Mouse (Mus musculus) Patski (cell line): ENCODE data around the gene Itga2. TPM values are rescaled to one million over a fixed set of nuclear protein-coding genes. Genes with fewer than 3 reads are reported as not detected.

ENCODE experiments used
- ATAC-seq: fragments of 100-300 bp; one replicate; pipeline ENCODE4 v1.8.0; 2021
- CTCF ChIA-PET: fragments of 350-600 bp; sonication (Branson Sonifier 250); formaldehyde crosslinking; loops from one replicate; lab custom pipeline; 2022; ENCODE audit warnings: inconsistent platforms; lab: Charles Lee
- POLR2A ChIA-PET: fragments of 350-600 bp; sonication (Branson Sonifier 250); formaldehyde crosslinking; loops from one replicate; lab custom pipeline; 2022; ENCODE audit warnings: antibody characterized with exemption, inconsistent platforms; lab: Charles Lee
- DNase-seq: peaks from one replicate; pipeline ENCODE4 v3.0.0-alpha.2; 2011; ENCODE audit warnings: low read depth, low spot score
- H3K27me3 ChIP-seq: fragments of 371-371 bp; one replicate; pipeline ENCODE4 v1.5.1; 2021
- CTCF ChIP-seq: fragments of 100-300 bp; IDR thresholded peaks from one replicate; pipeline ENCODE4 v1.5.1; 2021
- in situ Hi-C: fragments of 300-500 bp; cut with MboI; formaldehyde crosslinking; loops from 3 replicates; pipeline ENCODE4 v1.11.1; 2018; ENCODE audit warnings: low pct_unique_long_range_greater_than_20kb, mixed read lengths
- polyA plus RNA-seq: library from polyadenylated mRNA; unstranded; gene quantifications from one replicate; pipeline ENCODE4 v1.2.3, GENCODE M21; 2021

The Itga2 gene
- polyA plus RNA-seq, 1 experiment from 2014 or later, result 0.40 TPM

DNA sequence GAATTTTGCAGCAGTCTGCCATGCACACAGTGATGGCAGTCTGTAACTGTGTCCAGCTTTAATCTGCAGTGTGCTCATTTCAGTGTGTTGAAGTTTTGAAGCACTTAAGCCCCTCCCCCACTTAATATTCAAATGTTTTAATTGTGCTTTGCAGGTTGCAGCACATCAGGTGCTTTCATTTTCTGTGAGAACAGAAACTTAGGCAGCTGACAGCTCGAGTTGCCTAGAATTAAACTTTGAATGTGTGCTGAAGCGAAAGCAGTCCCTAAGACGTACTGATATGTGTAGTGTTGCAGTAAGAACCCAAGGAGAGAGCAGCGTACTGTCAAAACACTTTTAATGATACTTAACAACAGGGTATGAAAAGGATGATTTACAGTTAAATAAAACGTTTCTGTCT, 99.1 kb downstream of the Itga2 start:
- CTCF ChIA-PET, result interaction anchor here (3.5 kb wide), 1 partner anchor 131 kb away, joined by 21 read pairs; no protein-coding TSS in a partner anchor
- POLR2A ChIA-PET, result no interaction called here
- no peak for TF ChIP-seq CTCF

GRCm38 (mm10) chr13:114831367-114831833, 100.5 kb downstream of the Itga2 start:
- DNase-seq (no peak), ATAC-seq (no peak)
- in situ Hi-C loops, result loop anchor here (5.0 to 25.0 kb wide), 2 partner anchors 126 to 381 kb away; no protein-coding TSS in a partner anchor
- no peaks in the 10 kb centered on the region for H3K27me3 ChIP-seq
- CTCF ChIA-PET, result interaction anchor here (0.9 to 1.5 kb wide), 8 partner anchors 11 to 312 kb away, joined by 3 to 6 read pairs (median 3); no protein-coding TSS in a partner anchor
- POLR2A ChIA-PET, result interaction anchor here (0.9 kb wide), 1 partner anchor 132 kb away, joined by 3 read pairs; no protein-coding TSS in a partner anchor
- peak; percentile 54 for TF ChIP-seq CTCF

More for the DNA sequence above, 99.1 kb downstream of the Itga2 start:
- DNase-seq (no peak), ATAC-seq (no peak)
- in situ Hi-C loops, result loop anchor here (5.0 to 25.0 kb wide), 2 partner anchors 125 to 380 kb away; no protein-coding TSS in a partner anchor
- no peaks in the 10 kb centered on the region for H3K27me3 ChIP-seq

- DNase-seq, result no peak
- ATAC-seq, result no peak
- CTCF ChIA-PET, result no interaction called here
These were observed 106.5 kb downstream of the Itga2 start for GRCm38 (mm10) chr13:114825377-114825855.

GRCm38 (mm10) chr13:114822871-114823270, 109.0 kb downstream of the Itga2 start:
- ChIA-PET CTCF (no interaction called here), POLR2A (no interaction called here)
- in situ Hi-C loops, result no loop called here
- no peak for ATAC-seq
- no peak for DNase-seq
- no peaks in the 10 kb centered on the region for H3K27me3 ChIP-seq
- no peak for TF ChIP-seq CTCF

More at GRCm38 (mm10) chr13:114825377-114825855, 106.5 kb downstream of the Itga2 start:
- in situ Hi-C loops, result loop anchor here (25.0 kb wide), 1 partner anchor 387 kb away; no protein-coding TSS in a partner anchor
- TF ChIP-seq CTCF, result no peak
- H3K27me3 ChIP-seq, result no peaks in the 10 kb centered on the region
- POLR2A ChIA-PET, result no interaction called here

DNA sequence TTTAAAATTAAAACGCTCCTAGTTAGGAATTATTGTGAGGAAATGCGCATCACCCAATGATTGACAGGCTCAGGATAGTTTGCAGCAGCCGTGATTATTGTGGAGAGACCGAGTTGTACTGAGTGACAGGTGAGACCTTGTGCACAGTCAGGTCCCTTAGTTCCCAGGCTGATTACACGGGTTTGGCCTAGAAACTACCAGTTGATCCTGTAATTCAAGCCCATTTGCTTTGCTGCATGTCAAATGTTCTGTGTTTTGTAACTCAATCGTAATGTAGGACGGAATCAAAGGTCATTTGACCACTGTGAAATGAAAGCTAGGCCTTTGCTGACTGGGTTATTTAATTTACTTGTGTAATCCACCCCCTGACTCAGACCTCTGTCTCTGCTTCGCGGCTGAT, 113.4 kb downstream of the Itga2 start:
- DNase-seq (no peak), ATAC-seq (no peak)
- no peak for TF ChIP-seq CTCF
- no peaks in the 10 kb centered on the region for H3K27me3 ChIP-seq
- POLR2A ChIA-PET, result no interaction called here
- CTCF ChIA-PET, result no interaction called here
- in situ Hi-C loops, result no loop called here

GRCm38 (mm10) chr13:114817751-114818360, 114.0 kb downstream of the Itga2 start, which contains the start of gene Mocs2:
Mocs2 (plus strand) TSS chr13:114818236.
- POLR2A ChIA-PET, result no interaction called here
- DNase-seq (no peak), ATAC-seq (peak; percentile 93)
- CTCF ChIA-PET, result no interaction called here
- H3K27me3 ChIP-seq, result no peaks in the 10 kb centered on the region
- no peak for TF ChIP-seq CTCF
- in situ Hi-C loops, result no loop called here

- ATAC-seq (no peak), DNase-seq (no peak)
- ChIA-PET CTCF (no interaction called here), POLR2A (interaction anchor here (0.6 kb wide), 1 partner anchor 172 kb away, joined by 3 read pairs; no protein-coding TSS in a partner anchor)
- H3K27me3 ChIP-seq, result no peaks in the 10 kb centered on the region
- no peak for TF ChIP-seq CTCF
- in situ Hi-C loops, result no loop called here
These were observed 122.2 kb downstream of the Itga2 start for GRCm38 (mm10) chr13:114809624-114810210.

GRCm38 (mm10) chr13:114802971-114803370, 128.9 kb downstream of the Itga2 start:
- no peaks in the 10 kb centered on the region for H3K27me3 ChIP-seq
- DNase-seq (no peak), ATAC-seq (no peak)
- in situ Hi-C loops, result no loop called here
- TF ChIP-seq CTCF, result no peak
- ChIA-PET POLR2A (interaction anchor here (0.6 kb wide), 1 partner anchor 18 kb away, joined by 4 read pairs; no protein-coding TSS in a partner anchor), CTCF (interaction anchor here (0.9 to 1.3 kb wide), 2 partner anchors 10 to 12 kb away, joined by 3 to 4 read pairs; no protein-coding TSS in a partner anchor)

DNA sequence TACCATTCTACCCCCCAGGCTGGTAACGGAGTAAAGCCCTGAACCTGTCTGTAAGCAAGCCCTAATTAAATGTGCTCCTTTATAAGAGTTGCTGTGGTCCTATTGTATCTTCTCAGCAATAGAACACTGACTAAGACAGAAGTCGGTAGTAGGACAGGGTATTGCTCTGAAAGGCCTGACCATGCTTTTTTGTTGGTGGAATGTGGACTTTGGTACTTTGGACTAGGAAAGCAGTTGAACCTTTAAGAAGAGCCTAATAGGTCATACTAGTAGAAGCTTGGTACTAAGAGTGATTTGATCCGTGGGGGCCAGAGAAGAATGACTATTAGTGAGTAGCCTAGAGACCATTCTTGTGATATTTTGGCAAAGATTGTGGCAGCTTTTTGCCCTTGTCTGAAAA, 130.0 kb downstream of the Itga2 start:
- no peaks in the 10 kb centered on the region for H3K27me3 ChIP-seq
- no peak for DNase-seq
- POLR2A ChIA-PET, result interaction anchor here (0.7 kb wide), 1 partner anchor 381 kb away, joined by 6 read pairs; no protein-coding TSS in a partner anchor
- no peak for ATAC-seq
- in situ Hi-C loops, result no loop called here
- TF ChIP-seq CTCF, result no peak
- CTCF ChIA-PET, result interaction anchor here (1.0 kb wide), 1 partner anchor 937 kb away, joined by 3 read pairs; no protein-coding TSS in a partner anchor

DNA sequence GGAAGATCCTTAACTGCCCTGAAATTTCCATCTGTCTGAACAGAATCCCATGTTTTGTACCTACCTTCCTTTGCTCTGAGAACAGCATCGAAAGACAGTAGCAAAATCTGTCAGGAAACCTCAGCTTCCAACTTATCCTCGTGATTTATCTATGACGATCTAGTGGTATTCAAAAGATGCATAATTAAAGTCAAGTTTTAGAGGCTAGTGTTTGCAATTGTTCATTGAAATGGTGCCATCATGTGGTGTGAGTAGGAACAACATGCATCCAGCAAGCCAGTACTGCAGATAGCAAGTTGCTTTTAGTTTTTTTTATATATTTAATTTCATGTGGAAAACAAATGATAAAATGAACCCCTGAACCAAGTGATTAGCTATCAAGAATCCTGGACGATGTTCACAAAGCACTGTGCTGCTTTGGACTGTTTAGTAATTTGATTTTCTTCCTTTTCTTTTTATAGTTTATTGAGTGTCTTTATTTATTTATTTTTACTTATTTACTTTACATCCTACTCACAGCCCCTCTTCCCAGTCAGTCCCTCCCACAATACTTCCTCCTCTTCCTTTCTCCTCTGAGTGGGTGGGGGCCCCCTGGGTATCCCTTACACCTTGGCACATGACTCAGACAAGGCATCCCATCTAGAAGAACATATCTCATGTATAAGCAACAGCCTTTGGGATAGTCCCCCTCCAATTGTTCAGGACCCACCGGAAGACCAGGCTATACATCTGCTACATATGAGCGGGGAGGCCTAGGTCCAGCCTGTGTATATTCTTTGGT, 138.5 kb downstream of the Itga2 start:
- no peaks in the 10 kb centered on the region for H3K27me3 ChIP-seq
- TF ChIP-seq CTCF, result peak; percentile 78
- POLR2A ChIA-PET, result no interaction called here
- in situ Hi-C loops, result loop anchor here (5.0 to 25.0 kb wide), 5 partner anchors 479 to 1531 kb away; no protein-coding TSS in a partner anchor
- DNase-seq, result peak; percentile 20
- ATAC-seq, result peak; percentile 44
- CTCF ChIA-PET, result interaction anchor here (0.5 to 1.5 kb wide), 4 partner anchors 9 to 894 kb away, joined by 3 to 4 read pairs (median 4); no protein-coding TSS in a partner anchor
